Mouse (Mus musculus) adrenal gland, postnatal 0 days (tissue): ENCODE measurements around the gene Mvk. TPM values are rescaled to one million over a fixed set of nuclear protein-coding genes. Genes with fewer than 3 reads are reported as not detected.

ENCODE experiments used
- microRNA-seq: library from miRNA; unstranded; fragments of <30 nt; microRNA quantifications from one replicate; pipeline ENCODE4, GENCODE M21; 2016; ENCODE audit warnings: borderline replicate concordance; ENCODE audit not compliant: insufficient number of aligned reads
- polyA plus RNA-seq: library from polyadenylated mRNA; unstranded; fragments of >200 nt; fragmentation: Nextera tagmentation; extraction: Ambion mirVana; gene quantifications from 2 replicates; pipeline ENCODE4 v1.2.1, GENCODE M21; 2015

The Mvk gene
- polyA plus RNA-seq, result 21.7 and 25.0 TPM in 2 replicates

GRCm38 (mm10) chr5:114443566-114444367 lies at the start of gene Mvk, which contains the start of gene Mmab:
Gene Mvk, plus strand, starts transcription at chr5:114444269.
Gene Mmab, minus strand, starts transcription at chr5:114444060.

Small RNA genes within 50 kb of the gene (microRNA-seq; reads per million reads assigned to microRNA genes)
- not detected for gene Mir7027

Other genes starting within 250 kb of the Mvk start
- gene Foxn4, start 170.5 kb upstream of the Mvk start, polyA plus RNA-seq, result not detected in 2 replicates
- gene Myo1h, start 155.1 kb upstream of the Mvk start, polyA plus RNA-seq, result 1.0 and 1.7 TPM in 2 replicates
- 72.0 and 95.4 TPM in 2 replicates for gene Kctd10, start 63.8 kb upstream of the Mvk start, polyA plus RNA-seq
- gene Ube3b, start 63.7 kb upstream of the Mvk start, polyA plus RNA-seq, result 20.4 and 37.9 TPM in 2 replicates
- gene Mmab, start 209 bp upstream of the Mvk start, polyA plus RNA-seq, result 13.0 and 13.7 TPM in 2 replicates
- 5.0 and 9.2 TPM in 2 replicates for gene Fam222a, start 123.7 kb downstream of the Mvk start, polyA plus RNA-seq
- 3.7 and 3.8 TPM in 2 replicates for gene Trpv4, start 214.2 kb downstream of the Mvk start, polyA plus RNA-seq
- 46.7 and 86.7 TPM in 2 replicates for gene Gltp, start 246.7 kb downstream of the Mvk start, polyA plus RNA-seq